Mouse (Mus musculus): ENCODE measurements at regions not wholly inside any gene's neighbourhood (a gene's known extent, or its start where the extent isn't known, plus 50 kb on each side); places are given as distances from the start of the nearest gene placed in this dataset.
"Not testable (repeated sequence)": the region's sequence is repeated elsewhere in the genome, so short reads cannot be mapped to it uniquely, and the experiment has no call there.

- H3K4me3 ChIP-seq: no peak overlapping the region
- no peaks in the 10 kb centered on the region for H3K4me1 ChIP-seq
- H3K36me3 ChIP-seq: no peaks in the 10 kb centered on the region
- H3K9me3 ChIP-seq (replicated peaks): no peaks in the 10 kb centered on the region
- H3K27ac ChIP-seq (replicated peaks): no peak overlapping the region
- no peak for DNase-seq (ENCODE audit: low spot score)
- no peaks in the 10 kb centered on the region for H3K27me3 ChIP-seq (ENCODE audit: low read depth, poor library complexity, severe bottlenecking)
These were observed 441.6 kb downstream of the Inhba start for GRCm38 (mm10) chr13:16453234-16453633.

- Histone ChIP-seq H3K4me3 (no peak overlapping the region), H3K27ac (replicated peaks) (no peak overlapping the region), H3K9me3 (replicated peaks) (no peaks in the 10 kb centered on the region), H3K4me1 (no peaks in the 10 kb centered on the region), H3K27me3 (ENCODE audit: low read depth, poor library complexity, severe bottlenecking) (no peaks in the 10 kb centered on the region), H3K36me3 (no peaks in the 10 kb centered on the region)
- no peak for DNase-seq (ENCODE audit: low spot score)
- 74% methylated on average over 2 of the region's 2 CpGs for WGBS
These were observed 448.1 kb downstream of the Inhba start for GRCm38 (mm10) chr13:16459743-16460142.

GRCm38 (mm10) chr13:16461681-16462080 lies 450.0 kb downstream of the Inhba start:
- WGBS: 91% methylated on average over 2 of the region's 2 CpGs
- no peaks in the 10 kb centered on the region for H3K27me3 ChIP-seq (ENCODE audit: low read depth, poor library complexity, severe bottlenecking)
- DNase-seq (ENCODE audit: low spot score): no peak
- H3K36me3 ChIP-seq: no peaks in the 10 kb centered on the region
- no peak overlapping the region for H3K4me3 ChIP-seq
- H3K27ac ChIP-seq (replicated peaks): no peak overlapping the region
- H3K9me3 ChIP-seq (replicated peaks): no peaks in the 10 kb centered on the region
- H3K4me1 ChIP-seq: no peaks in the 10 kb centered on the region

- no peak overlapping the region for H3K4me3 ChIP-seq
- H3K9me3 ChIP-seq (replicated peaks): no peaks in the 10 kb centered on the region
- H3K36me3 ChIP-seq: no peaks in the 10 kb centered on the region
- WGBS: 93% methylated on average over 1 of the region's 1 CpGs
- H3K27ac ChIP-seq (replicated peaks): no peak overlapping the region
- no peaks in the 10 kb centered on the region for H3K27me3 ChIP-seq (ENCODE audit: low read depth, poor library complexity, severe bottlenecking)
- DNase-seq (ENCODE audit: low spot score): no peak
- H3K4me1 ChIP-seq: no peaks in the 10 kb centered on the region
These were observed 453.2 kb downstream of the Inhba start for GRCm38 (mm10) chr13:16464823-16465222.

GRCm38 (mm10) chr13:16465317-16465716 lies 453.7 kb downstream of the Inhba start:
- Histone ChIP-seq H3K36me3 (no peaks in the 10 kb centered on the region), H3K27ac (replicated peaks) (no peak overlapping the region), H3K4me3 (no peak overlapping the region), H3K27me3 (ENCODE audit: low read depth, poor library complexity, severe bottlenecking) (no peaks in the 10 kb centered on the region), H3K4me1 (no peaks in the 10 kb centered on the region), H3K9me3 (replicated peaks) (no peaks in the 10 kb centered on the region)
- 68% methylated on average over 1 of the region's 1 CpGs for WGBS
- DNase-seq (ENCODE audit: low spot score): no peak

GRCm38 (mm10) chr13:16465812-16466211 lies 454.2 kb downstream of the Inhba start:
- Histone ChIP-seq H3K27me3 (ENCODE audit: low read depth, poor library complexity, severe bottlenecking) (no peaks in the 10 kb centered on the region), H3K9me3 (replicated peaks) (no peaks in the 10 kb centered on the region), H3K4me1 (no peaks in the 10 kb centered on the region), H3K36me3 (no peaks in the 10 kb centered on the region), H3K4me3 (no peak overlapping the region), H3K27ac (replicated peaks) (no peak overlapping the region)
- whole genome bisulfite sequencing: 98% methylated on average over 1 of the region's 1 CpGs
- DNase-seq (ENCODE audit: low spot score): no peak

- no peaks in the 10 kb centered on the region for H3K4me1 ChIP-seq
- no peak overlapping the region for H3K27ac ChIP-seq (replicated peaks)
- H3K27me3 ChIP-seq (ENCODE audit: low read depth, poor library complexity, severe bottlenecking): no peaks in the 10 kb centered on the region
- H3K36me3 ChIP-seq: no peaks in the 10 kb centered on the region
- no peaks in the 10 kb centered on the region for H3K9me3 ChIP-seq (replicated peaks)
- no peak for DNase-seq (ENCODE audit: low spot score)
- no peak overlapping the region for H3K4me3 ChIP-seq
- WGBS: 81% methylated on average over 1 of the region's 1 CpGs
These were observed 464.9 kb downstream of the Inhba start for GRCm38 (mm10) chr13:16476515-16476914.

- H3K4me3 ChIP-seq: no peak overlapping the region
- no peaks in the 10 kb centered on the region for H3K4me1 ChIP-seq
- H3K9me3 ChIP-seq (replicated peaks): no peaks in the 10 kb centered on the region
- H3K27ac ChIP-seq (replicated peaks): no peak overlapping the region
- H3K27me3 ChIP-seq (ENCODE audit: low read depth, poor library complexity, severe bottlenecking): no peaks in the 10 kb centered on the region
- no peaks in the 10 kb centered on the region for H3K36me3 ChIP-seq
- no peak for DNase-seq (ENCODE audit: low spot score)
These were observed 475.6 kb downstream of the Inhba start for GRCm38 (mm10) chr13:16487292-16487691.

- H3K9me3 ChIP-seq (replicated peaks); H3K4me1 ChIP-seq; DNase-seq (ENCODE audit: low spot score); H3K4me3 ChIP-seq; H3K27ac ChIP-seq (replicated peaks); H3K36me3 ChIP-seq; H3K27me3 ChIP-seq (ENCODE audit: low read depth, poor library complexity, severe bottlenecking): not testable (repeated sequence)
- WGBS: 46% methylated on average over 6 of the region's 6 CpGs
These were observed 479.0 kb downstream of the Inhba start for GRCm38 (mm10) chr13:16490680-16491079.

- Histone ChIP-seq H3K4me3 (no peak overlapping the region), H3K9me3 (replicated peaks) (no peaks in the 10 kb centered on the region), H3K27me3 (ENCODE audit: low read depth, poor library complexity, severe bottlenecking) (no peaks in the 10 kb centered on the region), H3K36me3 (no peaks in the 10 kb centered on the region), H3K4me1 (no peaks in the 10 kb centered on the region), H3K27ac (replicated peaks) (no peak overlapping the region)
- no peak for DNase-seq (ENCODE audit: low spot score)
- WGBS: 53% methylated on average over 1 of the region's 1 CpGs
These were observed 486.4 kb downstream of the Inhba start for GRCm38 (mm10) chr13:16498052-16498451.

- Histone ChIP-seq H3K9me3 (replicated peaks) (no peaks in the 10 kb centered on the region), H3K4me1 (no peaks in the 10 kb centered on the region), H3K36me3 (no peaks in the 10 kb centered on the region), H3K4me3 (no peak overlapping the region), H3K27me3 (ENCODE audit: low read depth, poor library complexity, severe bottlenecking) (no peaks in the 10 kb centered on the region), H3K27ac (replicated peaks) (no peak overlapping the region)
- WGBS: 80% methylated on average over 4 of the region's 4 CpGs
- no peak for DNase-seq (ENCODE audit: low spot score)
These were observed 501.2 kb downstream of the Inhba start for GRCm38 (mm10) chr13:16512876-16513275.

- no peaks in the 10 kb centered on the region for H3K27me3 ChIP-seq (ENCODE audit: low read depth, poor library complexity, severe bottlenecking)
- H3K9me3 ChIP-seq (replicated peaks): no peaks in the 10 kb centered on the region
- no peak overlapping the region for H3K4me3 ChIP-seq
- H3K36me3 ChIP-seq: no peaks in the 10 kb centered on the region
- no peak for DNase-seq (ENCODE audit: low spot score)
- H3K27ac ChIP-seq (replicated peaks): no peak overlapping the region
- H3K4me1 ChIP-seq: no peaks in the 10 kb centered on the region
These were observed 503.5 kb downstream of the Inhba start for GRCm38 (mm10) chr13:16515195-16515594.

- WGBS: 79% methylated on average over 5 of the region's 5 CpGs
These were observed 517.4 kb downstream of the Inhba start for GRCm38 (mm10) chr13:16529036-16529435.

GRCm38 (mm10) chr13:16543771-16544170 lies 532.1 kb downstream of the Inhba start:
- no peaks in the 10 kb centered on the region for H3K4me1 ChIP-seq
- H3K36me3 ChIP-seq: no peaks in the 10 kb centered on the region
- 79% methylated on average over 5 of the region's 5 CpGs for WGBS
- no peak overlapping the region for H3K27ac ChIP-seq (replicated peaks)
- H3K4me3 ChIP-seq: no peak overlapping the region
- DNase-seq (ENCODE audit: low spot score): no peak
- no peaks in the 10 kb centered on the region for H3K27me3 ChIP-seq (ENCODE audit: low read depth, poor library complexity, severe bottlenecking)
- no peaks in the 10 kb centered on the region for H3K9me3 ChIP-seq (replicated peaks)

More at GRCm38 (mm10) chr13:16529036-16529435, 517.4 kb downstream of the Inhba start:
- no peaks in the 10 kb centered on the region for H3K36me3 ChIP-seq
- H3K4me1 ChIP-seq: no peaks in the 10 kb centered on the region
- no peak overlapping the region for H3K27ac ChIP-seq (replicated peaks)
- H3K9me3 ChIP-seq (replicated peaks): no peaks in the 10 kb centered on the region
- H3K27me3 ChIP-seq (ENCODE audit: low read depth, poor library complexity, severe bottlenecking): no peaks in the 10 kb centered on the region
- H3K4me3 ChIP-seq: no peak overlapping the region
- no peak for DNase-seq (ENCODE audit: low spot score)
